ENCODE assay signal across 8 mouse cellular contexts in genomic region chr4:134543261-134543660, GRCm38 (mm10). TPM values are rescaled to one million over a fixed set of nuclear protein-coding genes. Genes with fewer than 3 reads are reported as not detected.
DNase-seq lines count a peak whose midpoint lies in the region; ATAC-seq and TF ChIP-seq lines count a peak whose summit lies in the region.

No protein-coding gene starts in this region.

- no peak overlapping the region for H3K4me3 ChIP-seq in forebrain, embryonic 11.5 days (ENCODE audit: low read depth, low read length)
- H3K4me3 ChIP-seq in heart, embryonic 16.5 days (ENCODE audit: low read length), result no peak overlapping the region
- no peak overlapping the region for H3K4me3 ChIP-seq in liver, embryonic 14.5 days (ENCODE audit: insufficient read depth in 1 of 2, low read depth in 2 of 2, low read length in 2 of 2)
- H3K4me3 ChIP-seq in neural tube, embryonic 13.5 days, result no peak overlapping the region

- peak; percentile 97 for TF ChIP-seq CTCF in liver, embryonic 14.5 days (IDR thresholded peaks at IDR 0.05; ENCODE audit: low read depth)

- H3K9me3 ChIP-seq in forebrain, embryonic 11.5 days (ENCODE audit: control insufficient read depth, low read length), result no peaks in the 10 kb centered on the region
- no peaks in the 10 kb centered on the region for H3K9me3 ChIP-seq in heart, embryonic 16.5 days (replicated peaks; ENCODE audit: control insufficient read depth, low read length)
- no peaks in the 10 kb centered on the region for H3K9me3 ChIP-seq in liver, embryonic 14.5 days (ENCODE audit: control insufficient read depth, low read length)
- no peaks in the 10 kb centered on the region for H3K9me3 ChIP-seq in neural tube, embryonic 13.5 days

- H3K27ac ChIP-seq in forebrain, embryonic 11.5 days (ENCODE audit: low read depth, low read length), result no peak overlapping the region
- H3K27ac ChIP-seq in heart, embryonic 16.5 days (ENCODE audit: low read length), result no peak overlapping the region
- no peak overlapping the region for H3K27ac ChIP-seq in liver, embryonic 14.5 days
- H3K27ac ChIP-seq in neural tube, embryonic 13.5 days (replicated peaks), result no peak overlapping the region

- TF ChIP-seq EP300 in liver, embryonic 14.5 days (IDR thresholded peaks at IDR 0.05; ENCODE audit: low read depth), result no peak

- no peak overlapping the region for H3K9ac ChIP-seq in forebrain, embryonic 11.5 days (ENCODE audit: low read length)
- no peak overlapping the region for H3K9ac ChIP-seq in heart, embryonic 16.5 days (ENCODE audit: low read length)
- no peak overlapping the region for H3K9ac ChIP-seq in liver, embryonic 14.5 days (replicated peaks)
- 0 out of 2 replicates have a peak overlapping the region, but pooled peaks have one; percentile 27 for H3K9ac ChIP-seq in neural tube, embryonic 13.5 days

- peak; percentile 93 to 98 for DNase-seq in CD8-positive naive resting alpha-beta T cell, adult 2 months (ENCODE audit: low read depth in 2 of 2, low spot score in 2 of 2)
- DNase-seq in c-Kit-positive CD71-negative TER-119-negative erythroid progenitor cells, embryonic 14.5 days (ENCODE audit: low read depth), result peak; percentile 89
- peak; percentile 97 for DNase-seq in forebrain, embryonic 11.5 days (ENCODE audit: low spot score)
- peak; percentile 89 to 95 for DNase-seq in kidney, postnatal 25 days
- DNase-seq in liver, embryonic 14.5 days (ENCODE audit: low read depth in 3 of 3, low spot score in 3 of 3), result peak; percentile 61 to 70 (median 61)
- peak; percentile 68 for DNase-seq in telencephalon, adult 2 months (ENCODE audit: low read depth, low spot score)

- H3K4me2 ChIP-seq in forebrain, embryonic 11.5 days (ENCODE audit: low read depth, low read length, severe bottlenecking), result no peak overlapping the region
- no peak overlapping the region for H3K4me2 ChIP-seq in heart, embryonic 16.5 days (ENCODE audit: low read depth, low read length)
- H3K4me2 ChIP-seq in liver, embryonic 14.5 days (ENCODE audit: low read depth), result no peak overlapping the region
- no peak overlapping the region for H3K4me2 ChIP-seq in neural tube, embryonic 13.5 days

- ATAC-seq in forebrain, embryonic 11.5 days (replicated peaks; ENCODE audit: low FRiP score), result peak; percentile 53
- ATAC-seq in heart, embryonic 16.5 days (replicated peaks; ENCODE audit: extremely low read depth, insufficient read depth, low FRiP score), result peak; percentile 67; the same call in 1 of the 2 replicates
- ATAC-seq in liver, embryonic 14.5 days (ENCODE audit: insufficient read depth), result peak; percentile 44; the same call in 1 of the 2 replicates
- ATAC-seq in neural tube, embryonic 13.5 days (ENCODE audit: low read depth), result peak; percentile 36; the same call in 1 of the 2 replicates

- H3K36me3 ChIP-seq in forebrain, embryonic 11.5 days (ENCODE audit: control insufficient read depth, insufficient read depth, low read length), result peaks cover 3% of the 10 kb centered on the region
- H3K36me3 ChIP-seq in heart, embryonic 16.5 days (ENCODE audit: control insufficient read depth, insufficient read depth), result peaks cover 30% of the 10 kb centered on the region
- H3K36me3 ChIP-seq in liver, embryonic 14.5 days (replicated peaks; ENCODE audit: control insufficient read depth, insufficient read depth, low read depth), result no peaks in the 10 kb centered on the region
- peaks cover 89% of the 10 kb centered on the region for H3K36me3 ChIP-seq in neural tube, embryonic 13.5 days

- H3K27me3 ChIP-seq in forebrain, embryonic 11.5 days (ENCODE audit: control insufficient read depth, insufficient read depth, low read length), result no peaks in the 10 kb centered on the region
- no peaks in the 10 kb centered on the region for H3K27me3 ChIP-seq in heart, embryonic 16.5 days (ENCODE audit: control insufficient read depth, insufficient read depth, low read length)
- H3K27me3 ChIP-seq in liver, embryonic 14.5 days (ENCODE audit: control insufficient read depth, insufficient read depth, low read length), result no peaks in the 10 kb centered on the region
- H3K27me3 ChIP-seq in neural tube, embryonic 13.5 days, result no peaks in the 10 kb centered on the region

- 12% methylated on average over 5 of the region's 5 CpGs for WGBS in forebrain, embryonic 11.5 days
- 4% methylated on average over 5 of the region's 5 CpGs for WGBS in heart, embryonic 16.5 days
- whole genome bisulfite sequencing in liver, embryonic 14.5 days (ENCODE audit: insufficient replicate concordance), result 3% methylated on average over 5 of the region's 5 CpGs
- 7% methylated on average over 5 of the region's 5 CpGs for WGBS in neural tube, embryonic 13.5 days

- H3K4me1 ChIP-seq in forebrain, embryonic 11.5 days (replicated peaks; ENCODE audit: control insufficient read depth, insufficient read depth, low read length), result peaks cover 2% of the 10 kb centered on the region; the same call in 1 of the 2 replicates
- H3K4me1 ChIP-seq in heart, embryonic 16.5 days (ENCODE audit: control insufficient read depth, insufficient read depth, low read length), result peaks cover 22% of the 10 kb centered on the region
- peaks cover 0 to 3% of the 10 kb centered on the region in 2 experiments; a peak in 1 of 4 replicates for H3K4me1 ChIP-seq in liver, embryonic 14.5 days (replicated peaks; ENCODE audit: control insufficient read depth in 2 of 2, insufficient read depth in 2 of 2, low read length in 1 of 2)
- peaks cover 17% of the 10 kb centered on the region for H3K4me1 ChIP-seq in neural tube, embryonic 13.5 days (replicated peaks)

RNA-seq across cellular contexts. Expression of gene Mtfr1l, which starts 8.1 kb away (rescaled TPM):
- polyA plus RNA-seq in forebrain, embryonic 11.5 days (2014; fragmentation: Nextera tagmentation; extraction: Ambion mirVana), result 132 and 135 TPM in 2 replicates
- 165 and 167 TPM in 2 replicates for polyA plus RNA-seq in heart, embryonic 16.5 days (2015; fragmentation: Nextera tagmentation; extraction: Ambion mirVana)
- polyA plus RNA-seq in liver, embryonic 14.5 days (2012; rRNA removed), result 27.0 and 28.4 TPM in 2 replicates
- polyA plus RNA-seq in liver, embryonic 14.5 days (2014; fragmentation: Nextera tagmentation; extraction: Ambion mirVana), result 41.6 and 48.5 TPM in 2 replicates
- polyA plus RNA-seq in neural tube, embryonic 13.5 days (2015; fragmentation: Nextera tagmentation; extraction: Ambion mirVana), result 165 and 172 TPM in 2 replicates

RNA-seq across cellular contexts. Expression of gene Selenon, which starts 8.7 kb away (rescaled TPM):
- 38.5 and 47.9 TPM in 2 replicates for polyA plus RNA-seq in forebrain, embryonic 11.5 days (2014; fragmentation: Nextera tagmentation; extraction: Ambion mirVana)
- 5.4 and 7.9 TPM in 2 replicates for polyA plus RNA-seq in heart, embryonic 16.5 days (2015; fragmentation: Nextera tagmentation; extraction: Ambion mirVana)
- polyA plus RNA-seq in liver, embryonic 14.5 days (2012; rRNA removed), result 3.6 and 4.6 TPM in 2 replicates
- 1.9 and 3.4 TPM in 2 replicates for polyA plus RNA-seq in liver, embryonic 14.5 days (2014; fragmentation: Nextera tagmentation; extraction: Ambion mirVana)
- polyA plus RNA-seq in neural tube, embryonic 13.5 days (2015; fragmentation: Nextera tagmentation; extraction: Ambion mirVana), result 11.3 and 17.1 TPM in 2 replicates

RNA-seq across cellular contexts. Expression of gene Aunip, which starts 32.5 kb away (rescaled TPM):
- 8.7 and 9.3 TPM in 2 replicates for polyA plus RNA-seq in forebrain, embryonic 11.5 days (2014; fragmentation: Nextera tagmentation; extraction: Ambion mirVana)
- polyA plus RNA-seq in heart, embryonic 16.5 days (2015; fragmentation: Nextera tagmentation; extraction: Ambion mirVana), result 8.1 and 10.0 TPM in 2 replicates
- polyA plus RNA-seq in liver, embryonic 14.5 days (2012; rRNA removed), result 13.5 and 21.0 TPM in 2 replicates
- 7.6 and 10.2 TPM in 2 replicates for polyA plus RNA-seq in liver, embryonic 14.5 days (2014; fragmentation: Nextera tagmentation; extraction: Ambion mirVana)
- 2.3 TPM in 2 replicates for polyA plus RNA-seq in neural tube, embryonic 13.5 days (2015; fragmentation: Nextera tagmentation; extraction: Ambion mirVana)

RNA-seq across cellular contexts. Expression of gene Paqr7, which starts 46.8 kb away (rescaled TPM):
- 1.3 and 1.5 TPM in 2 replicates for polyA plus RNA-seq in forebrain, embryonic 11.5 days (2014; fragmentation: Nextera tagmentation; extraction: Ambion mirVana)
- 12.4 and 13.2 TPM in 2 replicates for polyA plus RNA-seq in heart, embryonic 16.5 days (2015; fragmentation: Nextera tagmentation; extraction: Ambion mirVana)
- 4.1 and 5.7 TPM in 2 replicates for polyA plus RNA-seq in liver, embryonic 14.5 days (2012; rRNA removed)
- polyA plus RNA-seq in liver, embryonic 14.5 days (2014; fragmentation: Nextera tagmentation; extraction: Ambion mirVana), result 1.9 and 2.3 TPM in 2 replicates
- 19.5 and 23.3 TPM in 2 replicates for polyA plus RNA-seq in neural tube, embryonic 13.5 days (2015; fragmentation: Nextera tagmentation; extraction: Ambion mirVana)
